Mouse (Mus musculus) MEL (cell line): ENCODE data around the gene Ptges3l. TPM values are rescaled to one million over a fixed set of nuclear protein-coding genes. Genes with fewer than 3 reads are reported as not detected.
A peak's percentile ranks its signal among the peaks of the same experiment; 100 is the strongest.

Source experiments
- DNase-seq: peaks from one replicate; pipeline ENCODE4 v3.0.0; 2011; ENCODE audit warnings: low read depth, low spot score
- H3K27ac ChIP-seq: 2 replicates; pipeline ENCODE4 v1.5.1; 2012; ENCODE audit warnings: low read depth, mild to moderate bottlenecking, control low read depth, low read length, moderate library complexity; ENCODE audit not compliant: control insufficient read depth
- H3K27me3 ChIP-seq, 2 experiments: fragments of 150-350 bp in 1 of 2; sonication (generic) in 1 of 2; 2 replicates each; pipeline ENCODE4 v1.6.1; 2012; ENCODE audit warnings: low read length in 2 of 2, mild to moderate bottlenecking in 2 of 2, improper control_type of control experiment in 1 of 2, moderate library complexity in 1 of 2; ENCODE audit not compliant: insufficient read depth in 2 of 2, control insufficient read depth in 1 of 2
- H3K36me3 ChIP-seq, 2 experiments: 2 replicates each; pipeline ENCODE4 v1.6.1; 2012 to 2014; ENCODE audit warnings: low read length in 2 of 2, improper control_type of control experiment in 1 of 2, inconsistent platforms in 1 of 2, mild to moderate bottlenecking in 1 of 2; ENCODE audit not compliant: insufficient read depth in 2 of 2, control insufficient read depth in 1 of 2
- H3K4me1 ChIP-seq, 2 experiments: fragments of 150-350 bp in 1 of 2; sonication (generic) in 1 of 2; 2 replicates each; pipeline ENCODE4 v1.6.1; 2012; ENCODE audit warnings: low read length in 2 of 2, improper control_type of control experiment in 1 of 2, mild to moderate bottlenecking in 1 of 2; ENCODE audit not compliant: insufficient read depth in 2 of 2, control insufficient read depth in 1 of 2
- H3K4me3 ChIP-seq, 2 experiments: fragments of 150-350 bp in 1 of 2; sonication (generic) in 1 of 2; 2 replicates each; pipeline ENCODE4 v1.5.1; 2012; ENCODE audit warnings: low read depth in 2 of 2, low read length in 2 of 2, mild to moderate bottlenecking in 2 of 2, moderate library complexity in 2 of 2, control low read depth in 1 of 2, improper control_type of control experiment in 1 of 2; ENCODE audit not compliant: control insufficient read depth in 1 of 2, insufficient read depth in 1 of 2
- H3K79me2 ChIP-seq: 2 replicates; pipeline ENCODE4 v1.6.1; 2012; ENCODE audit warnings: mild to moderate bottlenecking, low read length, moderate library complexity; ENCODE audit not compliant: control insufficient read depth, poor library complexity, insufficient read depth
- H3K9ac ChIP-seq: 2 replicates; pipeline ENCODE4 v1.6.1; 2012; ENCODE audit warnings: low read depth, mild to moderate bottlenecking, control low read depth, low read length, moderate library complexity; ENCODE audit not compliant: control insufficient read depth, poor library complexity, severe bottlenecking
- H3K9me3 ChIP-seq: fragments of 150-350 bp; sonication (generic); replicated peaks from 2 replicates; pipeline ENCODE4 v1.6.1; 2012; ENCODE audit warnings: mild to moderate bottlenecking, low read length, improper control_type of control experiment, moderate library complexity; ENCODE audit not compliant: insufficient read depth
- BHLHE40 ChIP-seq: IDR thresholded peaks from 2 replicates; pipeline ENCODE4 v1.6.1; 2012; ENCODE audit warnings: low read depth, mild to moderate bottlenecking, inconsistent platforms, low read length, improper control_type of control experiment, borderline replicate concordance
- CHD1 ChIP-seq: IDR thresholded peaks from 2 replicates; pipeline ENCODE4 v1.6.1; 2012; ENCODE audit warnings: low read depth, mild to moderate bottlenecking, inconsistent platforms, low read length, improper control_type of control experiment
- CHD2 ChIP-seq: IDR thresholded peaks from 2 replicates; pipeline ENCODE4 v1.6.1; 2011; ENCODE audit warnings: low read length, improper control_type of control experiment
- CTCF ChIP-seq, 3 experiments: IDR thresholded peaks in 2 of 3; conservative IDR thresholded peaks in 1 of 3; 2 replicates each; pipeline ENCODE4 v1.5.1; 2011 to 2012; ENCODE audit warnings: low read length in 3 of 3, low read depth in 2 of 3, mild to moderate bottlenecking in 2 of 3, improper control_type of control experiment in 1 of 3, inconsistent platforms in 1 of 3, mixed read lengths in 1 of 3, moderate library complexity in 1 of 3; ENCODE audit not compliant: control insufficient read depth in 1 of 3, insufficient read depth in 1 of 3, poor library complexity in 1 of 3, severe bottlenecking in 1 of 3
- ELF1 ChIP-seq: IDR thresholded peaks from 2 replicates; pipeline ENCODE4 v1.6.1; 2014; ENCODE audit warnings: low read depth, mild to moderate bottlenecking, inconsistent platforms, low read length, improper control_type of control experiment, moderate library complexity
- EP300 ChIP-seq, 2 experiments: IDR thresholded peaks; 2 replicates each; pipeline ENCODE4 v1.6.1; 2011; ENCODE audit warnings: improper control_type of control experiment in 2 of 2, low read length in 2 of 2, low read depth in 1 of 2, mild to moderate bottlenecking in 1 of 2
- ETS1 ChIP-seq: IDR thresholded peaks from 2 replicates; pipeline ENCODE4 v1.6.1; 2012; ENCODE audit warnings: low read depth, mild to moderate bottlenecking, inconsistent platforms, low read length, improper control_type of control experiment, moderate library complexity
- GATA1 ChIP-seq: IDR thresholded peaks from 2 replicates; pipeline ENCODE4 v1.6.1; 2011; ENCODE audit warnings: low read depth, low read length, improper control_type of control experiment
- HCFC1 ChIP-seq: IDR thresholded peaks from 2 replicates; pipeline ENCODE4 v1.6.1; 2012; ENCODE audit warnings: low read depth, mild to moderate bottlenecking, inconsistent platforms, low read length, improper control_type of control experiment, moderate library complexity
- JUND ChIP-seq: IDR thresholded peaks from 2 replicates; pipeline ENCODE4 v1.6.1; 2011; ENCODE audit warnings: low read depth, mild to moderate bottlenecking, improper control_type of control experiment, low read length
- KAT2A ChIP-seq: conservative IDR thresholded peaks from 2 replicates; pipeline ENCODE4 v1.6.1; 2012; ENCODE audit warnings: low read depth, low read length, improper control_type of control experiment, inconsistent platforms
- MAFK ChIP-seq: IDR thresholded peaks from 2 replicates; pipeline ENCODE4 v1.6.1; 2011; ENCODE audit warnings: low read depth, mild to moderate bottlenecking, low read length, improper control_type of control experiment, borderline replicate concordance
- MAZ ChIP-seq: IDR thresholded peaks from 2 replicates; pipeline ENCODE4 v1.6.1; 2012; ENCODE audit warnings: low read depth, mild to moderate bottlenecking, inconsistent platforms, low read length, improper control_type of control experiment
- MEF2A ChIP-seq: IDR thresholded peaks from 2 replicates; pipeline ENCODE4 v1.6.1; 2014; ENCODE audit warnings: low read depth, mild to moderate bottlenecking, inconsistent platforms, low read length, improper control_type of control experiment; ENCODE audit not compliant: poor library complexity, insufficient replicate concordance, severe bottlenecking; ENCODE audit errors: extremely low read depth
- MXI1 ChIP-seq: IDR thresholded peaks from 2 replicates; pipeline ENCODE4 v1.6.1; 2011; ENCODE audit warnings: mild to moderate bottlenecking, low read depth, low read length, improper control_type of control experiment
- MYB ChIP-seq: IDR thresholded peaks from 2 replicates; pipeline ENCODE4 v1.6.1; 2011; ENCODE audit warnings: mild to moderate bottlenecking, low read depth, low read length, improper control_type of control experiment
- MYC ChIP-seq: IDR thresholded peaks from 2 replicates; pipeline ENCODE4 v1.6.1; 2011; ENCODE audit warnings: low read depth, mild to moderate bottlenecking, low read length, improper control_type of control experiment, moderate library complexity
- NRF1 ChIP-seq: IDR thresholded peaks from 2 replicates; pipeline ENCODE4 v1.6.1; 2014; ENCODE audit warnings: low read depth, mild to moderate bottlenecking, inconsistent platforms, low read length, improper control_type of control experiment, moderate library complexity; ENCODE audit not compliant: poor library complexity, insufficient read depth, severe bottlenecking
- RAD21 ChIP-seq: IDR thresholded peaks from 2 replicates; pipeline ENCODE4 v1.6.1; 2011; ENCODE audit warnings: mild to moderate bottlenecking, low read depth, low read length, improper control_type of control experiment
- SIN3A ChIP-seq: IDR thresholded peaks from 2 replicates; pipeline ENCODE4 v1.6.1; 2012; ENCODE audit warnings: low read length, improper control_type of control experiment, inconsistent platforms
- SMC3 ChIP-seq: IDR thresholded peaks from 2 replicates; pipeline ENCODE4 v1.6.1; 2011; ENCODE audit warnings: low read depth, low read length, improper control_type of control experiment
- TAL1 ChIP-seq: IDR thresholded peaks from 2 replicates; pipeline ENCODE4 v1.6.1; 2012; ENCODE audit warnings: mild to moderate bottlenecking, inconsistent platforms, low read length, moderate library complexity, mixed read lengths
- TBP ChIP-seq: IDR thresholded peaks from 2 replicates; pipeline ENCODE4 v1.8.0; 2011; ENCODE audit warnings: low read depth, low read length, improper control_type of control experiment
- UBTF ChIP-seq: IDR thresholded peaks from 2 replicates; pipeline ENCODE4 v1.6.1; 2012; ENCODE audit warnings: low read depth, mild to moderate bottlenecking, inconsistent platforms, low read length, improper control_type of control experiment, moderate library complexity, borderline replicate concordance; ENCODE audit not compliant: insufficient read depth
- USF2 ChIP-seq, 2 experiments: IDR thresholded peaks; 2 replicates each; pipeline ENCODE4 v1.6.1; 2011 to 2012; ENCODE audit warnings: improper control_type of control experiment in 2 of 2, low read length in 2 of 2, borderline replicate concordance in 1 of 2, inconsistent platforms in 1 of 2, low read depth in 1 of 2, mild to moderate bottlenecking in 1 of 2; ENCODE audit not compliant: insufficient read depth in 1 of 2
- ZC3H11A ChIP-seq: IDR thresholded peaks from 2 replicates; pipeline ENCODE4 v1.6.1; 2012; ENCODE audit warnings: low read depth, mild to moderate bottlenecking, inconsistent platforms, low read length, improper control_type of control experiment
- ZKSCAN1 ChIP-seq: IDR thresholded peaks from 2 replicates; pipeline ENCODE4 v1.6.1; 2012; ENCODE audit warnings: low read depth, mild to moderate bottlenecking, inconsistent platforms, low read length, improper control_type of control experiment, moderate library complexity
- ZMIZ1 ChIP-seq: IDR thresholded peaks from 2 replicates; pipeline ENCODE4 v1.6.1; 2012; ENCODE audit warnings: low read depth, mild to moderate bottlenecking, inconsistent platforms, low read length, improper control_type of control experiment, moderate library complexity
- ZNF384 ChIP-seq: IDR thresholded peaks from 2 replicates; pipeline ENCODE4 v1.6.1; 2012; ENCODE audit warnings: low read depth, mild to moderate bottlenecking, inconsistent platforms, low read length, improper control_type of control experiment
- polyA plus RNA-seq, 2 experiments: library from polyadenylated mRNA; stranded (reverse) in 1 of 2; unstranded in 1 of 2; fragments of >175 nt in 1 of 2; fragments of >200 nt in 1 of 2; gene quantifications; 2 replicates each; pipeline versions ENCODE4 v1.2.1 to v1.2.4; 2012; ENCODE audit warnings: low replicate concordance in 2 of 2, low read depth in 1 of 2; ENCODE audit not compliant: insufficient read length in 2 of 2, insufficient read depth in 1 of 2, missing spikeins in 1 of 2
- total RNA-seq: library from RNA; depleted of rRNA; stranded (reverse); fragments of 300-350 nt; gene quantifications from 2 replicates; pipeline ENCODE4 v1.2.3, GENCODE M21; 2012

Gene Ptges3l
- total and polyA plus RNA-seq, 3 experiments = 1.4 to 2.3 TPM; not detected in 1

GRCm38 (mm10) chr11:101415306-101415705 lies 9.8 kb downstream of the Ptges3l start:
- peaks cover 12% of the 10 kb centered on the region for H3K79me2 ChIP-seq
- DNase-seq = peak; percentile 57
- TF ChIP-seq ZMIZ1 = no peak
- 0 out of 2 replicates have a peak, but pooled peaks have one; percentile 38 for TF ChIP-seq MYC
- peak in 1 of 3 experiments; percentile 44; a peak in 2 of 6 replicates for TF ChIP-seq CTCF (IDR thresholded peaks at IDR 0.05 in 2 of 3, conservative IDR thresholded peaks at IDR 0.05 in 1 of 3; ENCODE audit: control insufficient read depth in 1 of 3, insufficient read depth in 1 of 3, low read depth in 2 of 3, low read length in 3 of 3, poor library complexity in 1 of 3, severe bottlenecking in 1 of 3)
- TF ChIP-seq BHLHE40 = no peak
- TF ChIP-seq MAFK = no peak
- peak; percentile 60 for TF ChIP-seq TBP
- peak; percentile 23; the same call in 1 of the 2 replicates for TF ChIP-seq SMC3

GRCm38 (mm10) chr11:101395110-101395509 lies 30.0 kb downstream of the Ptges3l start:
- no peaks in the 10 kb centered on the region for H3K79me2 ChIP-seq
- no peaks in the 10 kb centered on the region; a peak in 3 of 4 replicates for H3K27me3 ChIP-seq
- DNase-seq = peak; percentile 86
- H3K36me3 ChIP-seq = no peaks in the 10 kb centered on the region
- no peaks in the 10 kb centered on the region for H3K4me1 ChIP-seq
- H3K4me3 ChIP-seq = no peak overlapping the region
- no peaks in the 10 kb centered on the region for H3K9me3 ChIP-seq
- no peak overlapping the region for H3K27ac ChIP-seq
- no peak overlapping the region for H3K9ac ChIP-seq
- TF ChIP-seq ZMIZ1 (no peak), SMC3 (peak; percentile 96), HCFC1 (0 out of 2 replicates have a peak, but pooled peaks have one; percentile 26), CHD2 (no peak), CTCF (IDR thresholded peaks at IDR 0.05 in 2 of 3, conservative IDR thresholded peaks at IDR 0.05 in 1 of 3; ENCODE audit: control insufficient read depth in 1 of 3, insufficient read depth in 1 of 3, low read depth in 2 of 3, low read length in 3 of 3, poor library complexity in 1 of 3, severe bottlenecking in 1 of 3) (peak; percentile 76 to 96 (median 86)), ZNF384 (no peak), MYC (no peak), NRF1 (no peak), RAD21 (peak; percentile 96), TBP (0 out of 2 replicates have a peak, but pooled peaks have one; percentile 23), JUND (no peak), BHLHE40 (no peak; the same call in 1 of the 2 replicates), GATA1 (no peak), USF2 (IDR thresholded peaks at IDR 0.05; ENCODE audit: borderline replicate concordance in 1 of 2, insufficient read depth in 1 of 2, low read depth in 1 of 2, low read length in 2 of 2) (no peak), MEF2A (no peak), ZKSCAN1 (no peak), SIN3A (peak; percentile 68), MAZ (no peak), UBTF (no peak), MXI1 (peak; percentile 35; the same call in 1 of the 2 replicates), ELF1 (no peak), CHD1 (no peak), ETS1 (no peak), ZC3H11A (peak; percentile 95), MYB (no peak), TAL1 (no peak), EP300 (IDR thresholded peaks at IDR 0.05; ENCODE audit: low read depth in 1 of 2, low read length in 2 of 2) (no peak), KAT2A (no peak)

More at GRCm38 (mm10) chr11:101415306-101415705, 9.8 kb downstream of the Ptges3l start:
- Histone ChIP-seq H3K36me3 (peaks cover 4 to 17% of the 10 kb centered on the region in 2 experiments), H3K4me1 (peaks cover 8 to 11% of the 10 kb centered on the region in 2 experiments), H3K27me3 (no peaks in the 10 kb centered on the region), H3K4me3 (no peak overlapping the region), H3K9me3 (no peaks in the 10 kb centered on the region), H3K27ac (no peak overlapping the region), H3K9ac (no peak overlapping the region)
